Mouse (Mus musculus) gastrocnemius, postnatal 10 days (tissue): Measurements from ENCODE around the gene Ttll1. TPM values are rescaled to one million over a fixed set of nuclear protein-coding genes. Genes with fewer than 3 reads are reported as not detected.
"Not testable (repeated sequence)": the region's sequence is repeated elsewhere in the genome, so short reads cannot be mapped to it uniquely, and the experiment has no call there.

Experiments used
- DNase-seq: peaks from one replicate; pipeline ENCODE4 v3.0.0; 2021; ENCODE audit warnings: mixed read lengths
- total RNA-seq, 2 experiments: library from RNA; stranded (reverse); gene quantifications; 2 replicates each; pipeline ENCODE4 v1.2.3; 2021

The Ttll1 gene
- total RNA-seq, 2 experiments from 2014 or later, result 5.2 to 6.3 TPM

DNA sequence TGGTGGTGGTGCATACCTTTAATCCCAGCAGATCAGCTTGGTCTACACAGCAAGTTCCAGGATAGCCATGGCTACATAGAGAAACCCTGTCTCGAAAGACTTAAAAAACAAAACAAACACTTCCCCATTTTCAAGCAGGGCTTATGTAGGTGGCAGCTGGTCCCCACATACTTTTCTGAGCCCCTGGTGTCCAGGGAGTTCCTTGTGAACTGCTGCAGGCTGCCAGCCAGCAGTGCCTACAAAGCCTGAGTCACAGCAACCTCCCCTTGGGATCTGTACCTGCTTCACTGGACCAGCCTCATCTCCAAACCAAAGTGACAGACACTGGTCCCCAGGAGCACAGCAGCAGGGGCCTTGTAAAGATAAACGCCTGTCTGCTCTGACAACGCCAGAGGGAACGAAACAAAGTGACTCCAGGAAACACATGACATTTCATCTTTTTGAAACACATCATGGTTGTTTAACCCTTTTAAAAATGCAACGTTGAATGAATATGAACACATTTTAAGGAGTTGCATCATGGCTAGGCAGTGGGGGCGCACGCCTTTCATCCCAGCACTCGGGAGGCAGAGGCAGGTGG lies 28.0 kb downstream of the Ttll1 start:
- no peak for DNase-seq

DNA sequence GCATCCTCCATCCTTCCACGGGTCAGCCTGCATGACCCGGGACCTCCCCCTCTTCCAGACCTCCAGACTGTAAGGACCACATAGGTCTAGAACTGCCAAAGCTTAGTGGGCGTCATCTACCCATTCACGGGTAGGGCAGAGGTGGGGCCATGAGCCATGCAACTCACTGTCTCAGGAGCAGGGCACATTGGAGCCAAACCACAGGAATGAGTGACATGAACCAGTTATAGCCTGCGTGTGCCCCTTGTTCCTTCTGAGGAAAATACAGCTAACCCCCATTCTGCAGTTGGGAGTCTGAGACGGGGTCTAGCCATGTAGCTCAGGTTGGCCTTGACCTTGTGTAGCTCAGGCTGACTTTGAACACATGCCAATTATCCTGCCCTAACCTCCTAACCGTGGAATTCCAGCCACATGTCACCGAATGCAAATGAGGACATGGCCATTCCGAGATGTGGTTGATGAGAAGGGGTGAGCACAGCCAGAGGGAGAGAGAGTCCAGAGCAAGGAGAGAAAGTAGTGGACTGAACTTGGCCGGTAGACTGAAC lies 29.4 kb downstream of the Ttll1 start:
- DNase-seq, result no peak

DNA sequence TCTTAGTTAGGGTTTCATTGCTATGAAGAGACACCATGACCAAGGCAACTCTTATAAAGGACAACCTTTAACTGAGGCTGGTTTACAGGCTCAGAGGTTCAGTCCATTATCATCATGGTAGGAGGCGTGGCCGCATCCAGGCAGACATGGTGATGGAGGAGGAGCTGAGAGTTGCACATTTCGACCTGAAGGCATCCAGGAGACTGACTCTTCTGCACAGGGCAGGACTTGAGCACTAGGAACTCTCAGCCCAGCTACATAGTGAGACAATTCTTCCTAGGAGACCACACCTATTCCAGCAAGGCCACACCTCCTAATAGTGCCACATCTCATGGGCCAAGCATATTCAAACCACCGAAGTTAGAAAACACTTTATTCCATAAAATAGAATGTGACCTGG lies 30.9 kb downstream of the Ttll1 start:
- no peak for DNase-seq

- no peak for DNase-seq
These were observed 32.6 kb downstream of the Ttll1 start for GRCm38 (mm10) chr15:83478096-83478495.

DNA sequence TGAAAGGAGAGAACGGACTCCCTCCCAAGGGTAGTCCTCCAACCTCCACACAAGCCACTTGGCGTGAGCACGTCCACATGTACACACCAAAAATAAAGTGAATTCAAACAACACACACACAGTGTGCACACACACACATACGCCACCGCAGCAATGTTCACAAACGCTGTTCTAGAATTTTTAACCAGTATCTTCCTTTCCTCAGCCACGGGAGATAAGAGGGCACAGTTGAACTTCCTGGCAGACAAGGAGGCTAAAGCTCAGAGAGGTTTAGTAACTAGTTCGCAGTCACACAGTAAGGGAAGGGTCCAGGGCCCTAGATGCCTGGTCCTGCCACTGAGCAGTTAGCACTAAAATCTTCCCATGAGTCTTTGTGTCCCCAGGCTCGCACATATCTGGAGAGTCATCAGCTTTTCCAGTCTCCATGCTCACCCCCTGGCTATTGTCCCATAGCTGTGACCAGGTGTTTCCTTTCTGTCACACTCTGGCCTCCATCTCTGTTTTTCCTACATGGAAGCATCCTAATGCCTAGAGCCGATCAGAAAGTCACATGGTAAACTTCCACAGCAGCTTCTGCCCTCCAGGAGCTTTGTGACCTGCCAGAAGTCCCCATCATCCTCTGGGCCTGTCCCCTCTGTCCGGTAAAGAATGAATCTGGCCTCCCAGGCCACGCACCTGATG lies 34.0 kb downstream of the Ttll1 start:
- no peak for DNase-seq

- no peak for DNase-seq
These were observed 36.2 kb downstream of the Ttll1 start for GRCm38 (mm10) chr15:83474466-83474836.

- DNase-seq, result peak; percentile 38
These were observed 36.7 kb downstream of the Ttll1 start for GRCm38 (mm10) chr15:83473832-83474465.

- no peak for DNase-seq
These were observed 37.4 kb downstream of the Ttll1 start for GRCm38 (mm10) chr15:83473251-83473650.

- DNase-seq, result peak; percentile 43
These were observed 39.2 kb downstream of the Ttll1 start for GRCm38 (mm10) chr15:83471476-83471875.

DNA sequence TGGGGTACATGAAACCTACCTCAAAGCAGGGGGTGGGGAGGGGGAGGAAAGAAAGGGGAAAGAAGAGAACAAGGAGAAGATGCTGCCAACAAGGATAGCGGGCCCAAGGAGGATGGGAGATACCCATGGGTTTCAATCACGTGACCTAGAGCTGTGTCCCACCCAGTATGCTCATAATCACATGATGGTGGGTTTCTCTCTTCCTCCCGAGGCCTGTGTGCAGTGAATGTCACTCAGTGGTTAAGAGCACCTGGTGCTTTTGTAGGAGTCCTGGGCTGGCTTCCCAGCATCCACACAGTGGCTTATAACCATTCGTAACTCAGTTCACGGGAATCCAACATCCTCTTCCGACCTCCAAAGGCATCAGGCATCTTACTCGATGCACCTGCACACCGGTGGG lies 40.2 kb downstream of the Ttll1 start:
- DNase-seq, result no peak

GRCm38 (mm10) chr15:83469279-83469821 lies 41.3 kb downstream of the Ttll1 start:
- no peak for DNase-seq

GRCm38 (mm10) chr15:83467232-83467966 lies 43.3 kb downstream of the Ttll1 start:
- no peak for DNase-seq

DNA sequence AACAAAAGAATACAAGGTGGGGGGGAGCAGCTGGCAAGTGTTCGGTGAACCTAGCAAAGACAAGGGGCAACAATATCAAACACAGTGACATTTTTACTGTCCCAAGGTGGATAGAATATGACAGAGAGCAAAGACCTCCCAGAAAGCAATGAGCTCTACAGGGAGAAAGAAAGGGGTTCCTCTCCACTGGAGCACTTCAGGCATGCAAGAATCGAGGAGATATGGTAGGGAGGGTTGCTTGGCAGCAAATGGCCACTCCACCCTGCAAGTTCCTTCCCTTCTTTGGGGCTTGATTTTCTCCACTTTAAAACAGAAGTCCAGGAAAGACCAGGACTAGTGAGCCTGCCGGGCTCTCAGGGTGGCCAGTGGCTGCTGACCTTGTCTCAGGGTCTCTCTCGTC lies 44.4 kb downstream of the Ttll1 start:
- no peak for DNase-seq

- no peak for DNase-seq
These were observed 45.6 kb downstream of the Ttll1 start for GRCm38 (mm10) chr15:83464905-83465650.

GRCm38 (mm10) chr15:83464083-83464904 lies 46.4 kb downstream of the Ttll1 start, which contains the start of gene Pacsin2:
TSS of gene Pacsin2 (minus strand) at chr15:83464606.
- peak; percentile 98 for DNase-seq

- no peak for DNase-seq
These were observed 47.2 kb downstream of the Ttll1 start for GRCm38 (mm10) chr15:83463369-83464082.

DNA sequence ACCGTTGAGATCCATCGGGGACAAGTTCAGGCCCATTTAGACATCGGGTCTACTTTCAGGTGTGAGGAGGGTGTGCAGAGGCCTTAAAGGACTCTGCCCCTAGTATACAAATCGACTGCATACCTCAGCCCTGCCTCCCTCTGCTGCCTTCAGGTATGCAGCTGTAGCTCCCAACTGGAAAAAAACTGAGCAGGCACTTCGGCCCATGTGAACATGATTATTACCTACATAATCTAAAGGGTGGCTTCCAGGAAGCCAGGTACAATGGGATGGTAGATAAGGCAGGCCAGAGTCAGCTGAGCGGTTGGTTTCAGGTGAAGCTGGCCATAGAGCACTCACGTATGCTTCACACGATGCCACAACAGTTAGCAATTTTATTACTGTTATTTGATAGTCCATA lies 48.3 kb downstream of the Ttll1 start:
- DNase-seq, result not testable (repeated sequence)

GRCm38 (mm10) chr15:83460891-83461290 lies 49.8 kb downstream of the Ttll1 start:
- DNase-seq, result no peak

DNA sequence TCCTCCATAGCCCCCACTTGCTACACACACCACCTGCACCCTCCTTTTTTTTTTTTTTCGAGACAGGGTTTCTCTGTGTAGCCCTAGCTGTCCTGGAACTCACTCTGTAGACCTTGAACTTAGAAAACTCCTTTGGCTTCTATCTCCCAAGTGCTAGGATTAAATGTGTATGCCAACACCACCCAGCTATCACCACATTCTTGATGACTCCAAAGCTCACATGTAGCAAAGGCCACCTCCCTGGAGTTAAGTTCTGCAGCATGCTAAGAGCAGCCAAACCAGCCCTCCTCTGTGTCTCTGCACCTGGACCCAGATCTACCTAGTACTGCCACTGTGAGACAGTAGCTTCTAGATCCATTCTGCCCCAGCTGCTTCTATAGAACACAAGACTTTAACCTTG lies 53.2 kb downstream of the Ttll1 start:
- DNase-seq, result no peak

DNA sequence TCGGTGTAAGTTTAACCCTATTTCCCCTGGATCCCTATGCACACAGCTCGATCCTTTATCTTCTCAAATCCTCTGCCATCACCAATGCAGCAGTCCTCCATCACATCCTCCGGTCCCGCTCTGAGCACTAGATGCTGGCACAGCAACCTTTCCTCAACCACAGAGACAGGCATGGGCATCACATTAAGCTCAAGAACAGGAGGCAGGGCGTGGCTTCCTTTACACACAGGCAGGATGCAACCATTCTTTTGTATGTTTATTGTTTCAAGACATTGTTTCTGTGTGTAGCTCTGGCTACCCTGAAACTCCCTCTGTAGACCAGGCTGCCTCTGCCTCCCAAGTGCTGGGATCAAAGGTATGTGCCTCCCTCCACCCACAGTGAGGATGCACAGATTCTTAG lies 55.1 kb downstream of the Ttll1 start:
- DNase-seq, result no peak
